Mouse (Mus musculus) heart, embryonic 14.5 days (tissue): ENCODE measurements around the gene Parvb. TPM values are rescaled to one million over a fixed set of nuclear protein-coding genes. Genes with fewer than 3 reads are reported as not detected.

Experiments
- ATAC-seq: fragments of 200-750 bp; cut with Nextera tagmentation; 2 replicates; pipeline ENCODE4 v1.8.0; 2017; ENCODE audit warnings: low read depth, moderate TSS enrichment; ENCODE audit not compliant: insufficient number of reproducible peaks, insufficient read depth, low FRiP score
- H3K27ac ChIP-seq, 2 experiments: fragments of 200-500 bp in 1 of 2; fragments of 300-500 bp in 1 of 2; sonication (generic) in 1 of 2; replicated peaks in 1 of 2; 2 replicates each; pipeline ENCODE4 v1.5.1; 2012 to 2014; ENCODE audit warnings: low read depth in 2 of 2, low read length in 2 of 2, control low read depth in 1 of 2, mild to moderate bottlenecking in 1 of 2, mixed read lengths in 1 of 2; ENCODE audit not compliant: control insufficient read depth in 1 of 2, insufficient read depth in 1 of 2
- H3K27me3 ChIP-seq: fragments of 300-500 bp; sonication (generic); 2 replicates; pipeline ENCODE4 v1.6.1; 2014; ENCODE audit warnings: mild to moderate bottlenecking, low read length, control low read depth; ENCODE audit not compliant: control insufficient read depth, insufficient read depth
- H3K36me3 ChIP-seq: fragments of 300-500 bp; sonication (generic); 2 replicates; pipeline ENCODE4 v1.6.1; 2014; ENCODE audit warnings: mild to moderate bottlenecking, control low read depth, low read length, mixed read lengths; ENCODE audit not compliant: control insufficient read depth, insufficient read depth
- H3K4me1 ChIP-seq, 2 experiments: fragments of 200-500 bp in 1 of 2; fragments of 300-500 bp in 1 of 2; sonication (generic) in 1 of 2; 2 replicates each; pipeline ENCODE4 v1.6.1; 2012 to 2014; ENCODE audit warnings: low read length in 2 of 2, control low read depth in 1 of 2, mixed read lengths in 1 of 2; ENCODE audit not compliant: control insufficient read depth in 2 of 2, insufficient read depth in 2 of 2
- H3K4me2 ChIP-seq: fragments of 300-500 bp; sonication (generic); 2 replicates; pipeline ENCODE4 v1.6.1; 2014; ENCODE audit warnings: mild to moderate bottlenecking, low read length
- H3K4me3 ChIP-seq, 2 experiments: fragments of 200-500 bp in 1 of 2; fragments of 300-500 bp in 1 of 2; sonication (generic) in 1 of 2; 2 replicates each; pipeline ENCODE4 v1.5.1; 2012 to 2014; ENCODE audit warnings: low read length in 2 of 2, mild to moderate bottlenecking in 2 of 2, control low read depth in 1 of 2, low read depth in 1 of 2, moderate library complexity in 1 of 2; ENCODE audit not compliant: control insufficient read depth in 1 of 2, insufficient read depth in 1 of 2
- H3K9ac ChIP-seq: fragments of 300-500 bp; sonication (generic); 2 replicates; pipeline ENCODE4 v1.6.1; 2014; ENCODE audit warnings: mild to moderate bottlenecking, low read length
- H3K9me3 ChIP-seq: fragments of 300-500 bp; sonication (generic); 2 replicates; pipeline ENCODE4 v1.6.1; 2016; ENCODE audit warnings: low read length, control low read depth; ENCODE audit not compliant: control insufficient read depth
- WGBS: fragments of 180-500 bp; shearing (Covaris S2); extraction: QIAGEN DNeasy Blood & Tissue Kit; methylation state at CpG from one replicate; pipeline ENCODE4 v1.1.7; 2014; 5-methylcytosine and 5-hydroxymethylcytosine counted together
- polyA plus RNA-seq: library from polyadenylated mRNA; unstranded; fragments of >200 nt; fragmentation: Nextera tagmentation; extraction: Ambion mirVana; gene quantifications from 2 replicates; pipeline ENCODE4 v1.2.1, GENCODE M21; 2014

Gene Parvb
- polyA plus RNA-seq, 1 experiment from 2014 or later: 18.5 TPM

DNA sequence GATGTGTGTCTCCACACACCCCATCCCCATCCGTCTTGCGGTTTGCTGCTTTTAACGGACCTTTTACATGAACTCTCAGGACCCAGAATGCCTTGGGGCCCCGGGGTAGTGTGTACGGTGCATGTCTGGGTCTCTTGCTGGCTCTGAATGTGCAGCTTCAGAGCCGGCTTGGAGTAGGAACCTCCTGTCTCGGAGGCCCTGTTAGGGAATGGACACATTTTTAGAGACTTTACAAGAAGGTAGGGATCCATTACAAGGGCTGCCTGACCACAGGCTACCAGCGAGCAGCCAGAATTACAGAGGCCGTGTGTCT, 81.7 kb downstream of the Parvb start:
- H3K27ac ChIP-seq: no peak overlapping the region
- H3K4me3 ChIP-seq: no peak overlapping the region
- no peaks in the 10 kb centered on the region for H3K9me3 ChIP-seq
- H3K9ac ChIP-seq: no peak overlapping the region
- H3K4me2 ChIP-seq: no peak overlapping the region
- H3K27me3 ChIP-seq: no peaks in the 10 kb centered on the region
- WGBS: 43% methylated on average over 9 of the region's 9 CpGs
- no peak for ATAC-seq
- H3K4me1 ChIP-seq: peaks cover 16 to 25% of the 10 kb centered on the region in 2 experiments
- 0 out of 2 replicates have a peak, but pooled peaks cover 3% of the 10 kb centered on the region for H3K36me3 ChIP-seq

DNA sequence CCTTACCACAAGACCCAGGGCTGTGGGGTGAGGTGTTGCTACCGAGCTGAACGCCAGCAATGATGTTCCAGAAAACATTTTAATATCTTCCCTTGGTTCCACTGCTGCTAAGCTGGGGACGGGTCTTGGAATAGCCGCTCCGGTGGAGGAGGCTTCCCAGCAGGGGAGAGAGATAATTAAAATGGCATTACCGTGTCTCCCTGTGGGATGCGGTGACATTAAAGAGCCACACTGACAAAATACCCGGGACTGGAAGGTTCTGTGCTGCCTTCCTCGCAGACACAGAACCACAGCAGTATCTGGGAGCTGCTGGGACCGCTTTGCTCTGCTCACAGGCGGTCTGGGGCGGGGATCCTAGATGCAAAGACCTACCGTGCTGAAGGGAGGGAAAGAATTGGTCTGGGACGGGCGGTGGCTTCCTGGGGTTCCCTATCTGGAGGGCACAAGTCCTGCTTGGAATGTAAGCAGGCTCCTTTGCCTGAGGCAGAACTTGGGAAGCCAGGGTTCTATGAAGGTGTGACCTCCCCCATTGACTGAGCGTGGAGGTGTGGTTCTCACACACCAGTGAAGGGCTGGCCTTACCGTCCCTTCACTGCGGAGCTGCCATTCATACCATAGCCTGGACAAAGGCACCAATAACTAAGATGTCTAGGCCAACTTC, 82.7 kb downstream of the Parvb start:
- no peaks in the 10 kb centered on the region for H3K9me3 ChIP-seq
- 47% methylated on average over 18 of the region's 18 CpGs for WGBS
- no peak overlapping the region for H3K4me3 ChIP-seq
- peaks cover 16 to 25% of the 10 kb centered on the region in 2 experiments for H3K4me1 ChIP-seq
- no peak overlapping the region for H3K27ac ChIP-seq
- H3K27me3 ChIP-seq: no peaks in the 10 kb centered on the region
- ATAC-seq: no peak
- no peaks in the 10 kb centered on the region for H3K36me3 ChIP-seq
- no peak overlapping the region for H3K4me2 ChIP-seq
- H3K9ac ChIP-seq: no peak overlapping the region

DNA sequence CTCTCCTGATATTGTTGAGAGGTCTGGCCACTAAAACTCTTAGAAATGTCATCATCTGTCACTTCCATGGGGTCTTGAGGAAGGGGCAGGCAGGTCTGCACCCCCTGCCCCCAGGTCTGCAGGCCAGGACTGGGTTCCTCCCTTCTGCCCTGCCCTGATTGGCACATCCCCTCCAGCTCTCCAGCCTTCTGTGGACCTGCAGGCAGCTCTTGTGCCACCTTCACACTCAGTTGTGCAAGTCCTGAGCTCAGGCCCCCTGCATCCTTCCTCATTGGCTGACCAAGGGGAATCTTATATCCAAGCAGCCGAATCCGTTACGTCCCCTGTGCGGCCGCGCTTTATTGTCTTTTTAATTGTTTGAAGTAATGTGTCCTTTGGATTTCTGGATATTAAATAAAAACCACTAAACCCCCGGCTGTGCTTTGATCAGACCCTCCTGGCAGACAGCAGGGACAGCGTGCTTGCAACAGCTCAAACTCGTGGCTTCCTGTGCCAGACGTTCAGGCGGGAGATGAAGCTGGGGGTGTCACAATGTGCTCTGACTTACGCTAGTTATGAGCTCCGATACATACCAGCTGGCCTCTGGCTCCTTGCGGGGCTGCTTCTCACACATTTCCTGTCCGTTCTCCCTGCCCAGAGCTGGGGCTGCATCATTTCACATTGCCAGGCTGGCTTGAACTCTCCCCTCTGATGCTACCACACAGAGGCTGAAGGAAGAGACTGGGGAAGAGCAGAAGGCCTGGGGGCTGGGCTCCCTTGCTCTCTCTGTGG, 83.6 kb downstream of the Parvb start:
- Histone ChIP-seq H3K4me3 (no peak overlapping the region), H3K36me3 (no peaks in the 10 kb centered on the region), H3K4me1 (peaks cover 14 to 20% of the 10 kb centered on the region in 2 experiments), H3K9me3 (no peaks in the 10 kb centered on the region), H3K27ac (no peak overlapping the region), H3K27me3 (no peaks in the 10 kb centered on the region), H3K9ac (no peak overlapping the region), H3K4me2 (no peak overlapping the region)
- WGBS: 72% methylated on average over 15 of the region's 15 CpGs
- ATAC-seq: no peak

DNA sequence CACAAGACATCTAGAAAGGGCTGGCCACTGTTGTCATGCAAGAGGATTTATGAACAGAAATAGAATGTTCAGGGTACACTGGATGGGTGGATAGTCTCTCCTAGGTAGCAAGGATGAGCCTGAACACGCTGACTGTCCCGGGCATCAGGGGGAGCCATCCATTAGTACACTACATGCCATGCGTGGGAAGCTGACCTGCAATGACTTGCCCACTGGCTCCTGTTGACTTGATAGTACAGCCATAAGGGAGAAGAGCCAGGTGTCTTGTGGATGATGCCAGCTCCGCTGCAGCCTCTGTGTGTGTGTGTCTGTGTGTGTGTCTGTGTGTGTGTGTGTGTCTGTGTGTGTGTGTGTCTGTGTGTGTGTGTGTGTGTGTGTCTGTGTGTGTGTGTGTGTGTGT, 87.5 kb downstream of the Parvb start:
- no peak overlapping the region for H3K9ac ChIP-seq
- H3K9me3 ChIP-seq: no peaks in the 10 kb centered on the region
- 89% methylated on average over 4 of the region's 4 CpGs for WGBS
- no peak overlapping the region for H3K4me3 ChIP-seq
- no peak overlapping the region for H3K4me2 ChIP-seq
- H3K27me3 ChIP-seq: no peaks in the 10 kb centered on the region
- no peaks in the 10 kb centered on the region for H3K36me3 ChIP-seq
- no peak overlapping the region for H3K27ac ChIP-seq
- H3K4me1 ChIP-seq: no peaks in the 10 kb centered on the region; a peak in 1 of 4 replicates
- ATAC-seq: no peak

DNA sequence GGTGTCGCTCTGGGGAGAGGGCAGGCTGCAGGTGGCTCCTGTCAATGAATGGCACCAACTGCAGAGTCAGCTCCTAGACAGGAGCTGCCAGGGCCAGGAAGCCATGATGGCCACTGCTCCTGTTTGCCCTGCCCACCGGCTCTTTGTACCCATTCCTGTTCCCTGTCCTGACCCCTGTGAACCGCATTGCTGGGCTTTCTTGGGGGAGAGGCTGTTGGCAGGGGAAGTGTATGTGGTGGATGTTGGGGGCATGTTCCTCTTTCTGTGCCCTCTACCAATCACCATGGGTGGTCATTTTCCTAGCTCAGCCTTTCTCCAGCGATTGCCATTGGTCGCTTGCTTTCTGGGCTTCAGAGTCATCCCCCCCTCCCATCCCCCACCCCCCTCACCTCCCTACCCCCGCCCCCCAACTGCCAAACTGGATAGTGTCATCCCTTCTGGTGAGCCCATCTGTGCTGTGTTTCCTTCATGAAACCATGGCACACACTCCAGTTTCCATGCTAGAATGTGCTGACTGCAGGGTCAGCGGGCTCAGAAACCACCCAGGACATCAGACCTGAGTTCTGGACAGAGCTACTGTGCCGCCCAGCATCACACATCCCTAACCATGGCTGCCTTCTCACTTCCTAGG, 89.8 kb downstream of the Parvb start:
- ATAC-seq: no peak
- WGBS: 74% methylated on average over 8 of the region's 8 CpGs
- H3K9me3 ChIP-seq: no peaks in the 10 kb centered on the region
- no peak overlapping the region for H3K9ac ChIP-seq
- H3K27me3 ChIP-seq: no peaks in the 10 kb centered on the region
- no peak overlapping the region for H3K4me3 ChIP-seq
- no peaks in the 10 kb centered on the region; a peak in 1 of 4 replicates for H3K4me1 ChIP-seq
- no peaks in the 10 kb centered on the region for H3K36me3 ChIP-seq
- H3K4me2 ChIP-seq: no peak overlapping the region
- H3K27ac ChIP-seq: no peak overlapping the region

DNA sequence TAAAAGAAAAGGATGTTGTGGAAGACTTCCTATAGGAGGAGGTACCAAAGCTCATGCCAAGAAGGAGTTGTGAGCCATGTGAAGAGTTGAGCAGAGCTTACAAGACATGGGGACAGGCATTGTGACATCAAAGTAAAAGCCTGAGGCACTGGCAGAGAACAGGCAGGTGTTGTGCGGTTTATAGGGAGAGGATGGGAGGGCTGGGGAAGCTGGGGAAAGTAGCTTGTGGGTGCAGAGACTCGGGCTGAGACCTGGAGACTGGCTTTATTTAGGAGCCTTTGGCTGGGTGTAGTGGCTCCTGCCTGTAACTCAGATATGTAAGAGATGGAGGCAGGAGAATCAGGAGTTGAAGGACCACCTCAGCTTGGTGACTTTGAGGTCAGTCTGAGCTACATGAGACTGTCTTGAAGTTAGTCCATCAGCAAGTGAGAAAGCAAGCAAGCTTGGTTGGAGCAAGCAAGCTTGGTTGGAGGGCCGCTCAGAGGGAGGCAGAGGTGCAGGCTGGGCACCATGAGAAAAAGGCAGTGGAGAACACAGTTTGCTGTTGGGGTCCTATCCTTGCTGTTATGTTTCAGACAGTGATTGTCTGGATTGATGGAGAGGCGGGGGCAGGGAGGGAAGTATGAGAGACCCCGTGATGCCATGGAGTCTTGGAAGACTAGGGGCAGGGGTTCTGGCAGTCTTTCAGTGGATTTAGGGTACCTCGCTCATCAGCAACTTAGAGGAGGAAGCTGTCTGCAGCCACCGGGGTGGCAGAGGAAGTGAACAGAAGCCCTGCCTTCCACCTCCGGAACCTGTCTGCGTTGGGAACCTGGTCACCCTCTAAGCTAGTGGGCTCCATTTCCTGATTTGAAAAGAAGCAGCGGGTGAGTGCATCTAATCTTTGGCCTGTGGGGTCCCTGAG, 92.4 kb downstream of the Parvb start, which contains the start of gene Parvg:
TSS of gene Parvg (plus strand) at position 61 of the 904 bp plus-strand sequence.
- Histone ChIP-seq H3K4me2 (no peak within 1 kb of the TSS), H3K4me1 (no peaks in the 10 kb centered on the region; a peak in 1 of 4 replicates), H3K27me3 (no peaks in the 10 kb centered on the region), H3K27ac (no peak within 1 kb of the TSS), H3K4me3 (no peak within 1 kb of the TSS), H3K36me3 (no peaks in the 10 kb centered on the region), H3K9ac (no peak within 1 kb of the TSS), H3K9me3 (no peaks in the 10 kb centered on the region)
- 65% methylated on average over 10 of the region's 10 CpGs for WGBS
- ATAC-seq: no peak

DNA sequence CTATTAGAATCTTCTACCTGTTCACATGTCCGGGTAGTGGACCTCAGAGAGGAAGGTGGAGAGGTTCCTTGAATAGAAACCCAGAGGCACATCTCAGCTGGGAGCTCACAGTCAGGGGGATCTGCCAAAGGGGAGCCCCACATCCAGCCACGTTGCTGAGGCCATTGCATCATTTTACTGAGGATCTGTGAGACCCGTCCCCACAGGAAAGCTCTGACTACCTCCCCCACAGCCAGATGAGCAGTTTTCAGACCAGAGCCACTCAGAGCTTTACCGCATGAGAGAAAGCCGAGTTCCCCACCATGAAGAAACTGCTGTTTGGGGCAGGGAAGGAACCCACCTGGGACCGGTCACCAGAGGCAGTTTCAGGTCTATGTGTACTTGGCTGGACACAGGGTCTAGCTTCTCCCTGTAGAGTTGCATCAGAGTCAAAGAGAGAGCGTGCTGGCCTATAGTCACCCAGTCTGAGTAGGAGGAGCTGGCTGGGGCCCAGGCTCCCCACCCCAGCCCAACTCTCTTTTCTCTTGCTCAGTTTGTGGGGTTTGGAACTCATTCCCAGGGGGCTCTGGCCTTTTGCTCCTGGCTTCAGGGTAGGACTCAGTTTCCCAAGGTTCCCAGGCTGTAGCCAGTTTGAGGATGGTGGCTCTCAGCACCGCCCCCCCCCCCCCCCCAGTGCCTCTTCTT, 93.2 kb downstream of the Parvb start:
- H3K36me3 ChIP-seq: no peaks in the 10 kb centered on the region
- H3K9me3 ChIP-seq: no peaks in the 10 kb centered on the region
- H3K27ac ChIP-seq: no peak overlapping the region
- H3K4me1 ChIP-seq: no peaks in the 10 kb centered on the region; a peak in 1 of 4 replicates
- H3K9ac ChIP-seq: no peak overlapping the region
- no peak overlapping the region for H3K4me2 ChIP-seq
- ATAC-seq: no peak; the same call in 1 of the 2 replicates
- H3K27me3 ChIP-seq: no peaks in the 10 kb centered on the region
- 68% methylated on average over 8 of the region's 8 CpGs for WGBS
- H3K4me3 ChIP-seq: no peak overlapping the region
